Mouse (Mus musculus): Measurements from ENCODE around the gene Olfr608. TPM values are rescaled to one million over a fixed set of nuclear protein-coding genes. Genes with fewer than 3 reads are reported as not detected.
"Not testable (repeated sequence)": the region's sequence is repeated elsewhere in the genome, so short reads cannot be mapped to it uniquely, and the experiment has no call there.

Gene Olfr608
- 0.16 and 0.19 TPM in 2 replicates for polyA plus RNA-seq (2015; fragmentation: Nextera tagmentation; extraction: Ambion mirVana)

DNA sequence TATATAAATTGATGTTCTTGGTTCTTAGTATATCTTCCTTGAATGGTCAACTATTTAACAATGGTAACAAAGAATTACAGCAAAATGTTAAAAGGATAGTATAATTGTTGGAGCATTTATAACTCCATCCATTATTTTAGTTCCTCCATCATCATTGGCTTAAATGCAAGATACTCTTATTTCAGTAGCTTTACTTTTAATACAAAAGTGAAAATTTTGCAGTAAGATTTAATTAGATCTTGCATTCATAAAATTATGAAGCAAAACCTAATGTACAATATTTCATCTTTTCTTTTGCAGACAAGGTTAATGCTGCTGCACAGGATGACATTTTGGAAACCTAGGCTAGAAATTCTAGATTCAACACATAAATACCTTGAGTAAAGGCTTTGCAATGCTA is at the start of gene Olfr608:
Gene Olfr608 (plus strand): TSS at position 301 of the 400 bp plus-strand sequence.
- no peak for ATAC-seq (ENCODE audit: extremely low read depth, insufficient number of reproducible peaks, low FRiP score, low TSS enrichment)
- Histone ChIP-seq H3K4me1 (no peaks in the 10 kb centered on the region), H3K4me2 (no peak within 1 kb of the TSS), H3K36me3 (no peaks in the 10 kb centered on the region), H3K4me3 (no peak within 1 kb of the TSS), H3K9ac (no peak within 1 kb of the TSS), H3K27ac (replicated peaks) (no peak within 1 kb of the TSS), H3K27me3 (replicated peaks) (no peaks in the 10 kb centered on the region), H3K9me3 (0 out of 2 replicates have a peak, but pooled peaks cover 3% of the 10 kb centered on the region)

DNA sequence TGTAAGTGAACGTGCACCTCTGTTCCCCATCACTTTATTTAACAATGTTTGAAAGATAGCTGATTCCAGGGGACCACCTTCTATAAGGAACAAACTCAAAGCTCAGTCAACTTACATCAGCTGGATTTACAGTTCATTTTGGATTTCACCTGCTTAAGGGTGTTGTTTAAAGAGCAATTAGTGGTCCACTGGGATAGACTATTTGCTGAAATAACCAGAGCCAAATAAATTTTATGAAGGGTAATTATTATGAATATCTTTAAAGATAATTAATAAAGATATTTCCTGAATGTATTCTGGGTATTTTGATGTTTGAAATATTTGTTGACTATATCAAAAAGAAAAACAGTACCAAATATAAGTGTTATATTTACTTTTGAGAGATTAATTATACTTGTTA is 24.3 kb upstream of the Olfr608 start, which contains the start of gene Olfr605:
Gene Olfr605 (minus strand): TSS at position 101 of the 400 bp plus-strand sequence.
- 75% methylated on average over 1 of the region's 1 CpGs for WGBS

DNA sequence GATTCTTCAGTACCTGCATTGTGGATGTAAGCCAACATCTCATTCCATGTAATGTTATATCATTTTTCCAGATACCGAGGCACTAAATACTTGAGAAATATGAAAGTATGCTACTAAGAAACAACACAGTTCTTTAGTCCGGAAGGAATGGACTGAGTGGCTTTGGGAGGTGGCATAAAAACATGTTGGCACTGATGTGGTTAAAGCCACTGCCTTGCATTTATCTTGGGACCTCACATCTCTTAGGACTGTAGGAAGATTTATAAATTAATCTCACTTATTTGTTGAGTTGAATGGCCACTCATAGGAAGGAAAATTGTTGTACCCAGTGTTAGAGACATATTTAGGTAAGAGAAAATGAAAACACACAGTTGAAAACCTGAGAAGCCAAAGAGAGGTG is 20.9 kb upstream of the Olfr608 start, which contains the start of gene Olfr606:
Gene Olfr606 (plus strand): TSS at position 301 of the 400 bp plus-strand sequence.
- Histone ChIP-seq H3K4me3 (no peak within 1 kb of the TSS), H3K27me3 (replicated peaks) (no peaks in the 10 kb centered on the region), H3K4me2 (no peak within 1 kb of the TSS), H3K9me3 (no peaks in the 10 kb centered on the region), H3K27ac (replicated peaks) (no peak within 1 kb of the TSS), H3K9ac (no peak within 1 kb of the TSS), H3K4me1 (no peaks in the 10 kb centered on the region), H3K36me3 (no peaks in the 10 kb centered on the region)
- ATAC-seq (ENCODE audit: extremely low read depth, insufficient number of reproducible peaks, low FRiP score, low TSS enrichment), result no peak
- 80% methylated on average over 2 of the region's 2 CpGs for WGBS

More for the DNA sequence above, 24.3 kb upstream of the Olfr608 start, which contains the start of gene Olfr605:
- no peak for ATAC-seq (ENCODE audit: extremely low read depth, insufficient number of reproducible peaks, low FRiP score, low TSS enrichment)
- no peak within 1 kb of the TSS for H3K9ac ChIP-seq
- no peak within 1 kb of the TSS for H3K4me2 ChIP-seq
- H3K27me3 ChIP-seq (replicated peaks), result no peaks in the 10 kb centered on the region
- H3K27ac ChIP-seq (replicated peaks), result no peak within 1 kb of the TSS
- no peaks in the 10 kb centered on the region for H3K36me3 ChIP-seq
- H3K9me3 ChIP-seq, result no peaks in the 10 kb centered on the region
- no peak within 1 kb of the TSS for H3K4me3 ChIP-seq
- H3K4me1 ChIP-seq, result no peaks in the 10 kb centered on the region

DNA sequence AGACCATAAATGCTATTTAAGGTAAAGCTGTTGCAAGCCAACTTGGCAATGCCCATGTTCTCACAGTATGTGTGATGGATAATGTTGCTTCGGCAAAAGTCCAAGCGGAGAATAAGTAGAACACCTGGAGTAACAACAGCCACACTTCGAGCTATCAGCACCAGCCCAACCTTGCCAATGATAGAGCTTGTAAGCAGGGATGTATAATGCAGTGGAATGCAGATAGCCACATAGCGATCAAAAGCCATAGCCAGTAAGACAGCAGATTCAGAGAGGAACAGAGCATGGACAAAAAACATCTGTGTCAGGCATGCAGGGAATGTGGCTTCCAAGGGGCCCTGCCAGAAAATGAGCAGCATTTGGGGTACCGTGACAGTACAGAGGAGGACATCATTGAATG is 9.1 kb upstream of the Olfr608 start:
- ATAC-seq (ENCODE audit: extremely low read depth, insufficient number of reproducible peaks, low FRiP score, low TSS enrichment), result no peak; the same call in 1 of the 2 replicates
- H3K9me3 ChIP-seq, result no peaks in the 10 kb centered on the region
- no peaks in the 10 kb centered on the region for H3K27me3 ChIP-seq (replicated peaks)
- H3K27ac ChIP-seq (replicated peaks), result peak overlapping the region; percentile 30; the same call in 1 of the 2 replicates
- no peaks in the 10 kb centered on the region for H3K36me3 ChIP-seq
- peaks cover 4% of the 10 kb centered on the region; the same call in 1 of the 2 replicates for H3K4me1 ChIP-seq
- H3K4me3 ChIP-seq, result no peak overlapping the region
- 44% methylated on average over 5 of the region's 5 CpGs for WGBS
- H3K4me2 ChIP-seq, result peak overlapping the region; percentile 22; the same call in 1 of the 2 replicates
- no peak overlapping the region for H3K9ac ChIP-seq

DNA sequence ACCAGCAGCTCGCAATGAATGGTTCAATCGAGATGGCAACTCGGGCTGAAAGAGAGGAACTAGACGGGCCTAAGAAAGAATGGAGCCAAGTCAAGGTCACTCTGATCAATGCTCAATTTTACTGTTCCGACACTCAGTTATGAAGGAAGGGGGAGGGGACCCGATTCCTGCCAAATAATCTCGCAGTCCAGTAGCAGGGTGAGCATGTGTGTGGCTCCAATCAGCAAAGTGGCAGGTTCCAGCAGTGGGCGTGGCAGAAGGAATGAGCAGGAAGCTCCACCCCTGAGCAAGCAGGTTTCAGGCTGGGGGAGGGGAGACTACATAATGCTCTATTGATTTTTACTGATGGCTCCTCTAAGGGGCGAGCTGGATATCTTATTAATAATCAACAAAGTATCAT is 7.4 kb downstream of the Olfr608 start:
- not testable (repeated sequence) for H3K36me3 ChIP-seq; H3K4me2 ChIP-seq; H3K9me3 ChIP-seq; H3K4me3 ChIP-seq; H3K9ac ChIP-seq; H3K4me1 ChIP-seq; H3K27me3 ChIP-seq (replicated peaks); ATAC-seq (ENCODE audit: extremely low read depth, insufficient number of reproducible peaks, low FRiP score, low TSS enrichment); H3K27ac ChIP-seq (replicated peaks)
- 80% methylated on average over 9 of the region's 9 CpGs for WGBS

DNA sequence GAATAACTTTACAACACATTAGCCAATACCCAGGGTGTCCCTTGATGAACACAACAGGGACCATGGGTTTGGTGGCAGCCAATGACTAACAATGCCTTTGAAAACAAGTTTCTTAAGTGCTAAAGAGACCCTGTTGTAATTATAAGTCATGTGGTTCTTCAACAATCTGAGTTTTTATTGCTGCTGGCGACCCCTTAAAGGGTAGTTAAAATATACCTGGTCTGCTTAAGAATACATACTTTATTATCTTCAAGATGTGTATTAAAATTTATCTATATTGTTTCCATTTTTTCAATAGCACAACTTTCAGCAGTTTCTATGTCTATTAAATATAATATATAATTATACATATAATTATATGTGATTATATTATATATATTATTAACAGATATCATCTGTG is 28.3 kb downstream of the Olfr608 start, which contains the start of gene Olfr609:
Gene Olfr609 (minus strand): TSS at position 101 of the 400 bp plus-strand sequence.
- Histone ChIP-seq H3K4me3 (no peak within 1 kb of the TSS), H3K4me2 (no peak within 1 kb of the TSS), H3K36me3 (no peaks in the 10 kb centered on the region), H3K9ac (no peak within 1 kb of the TSS), H3K27me3 (replicated peaks) (no peaks in the 10 kb centered on the region), H3K27ac (replicated peaks) (no peak within 1 kb of the TSS), H3K9me3 (no peaks in the 10 kb centered on the region), H3K4me1 (no peaks in the 10 kb centered on the region)
- ATAC-seq (ENCODE audit: extremely low read depth, insufficient number of reproducible peaks, low FRiP score, low TSS enrichment), result no peak
- 50% methylated on average over 1 of the region's 1 CpGs for WGBS

DNA sequence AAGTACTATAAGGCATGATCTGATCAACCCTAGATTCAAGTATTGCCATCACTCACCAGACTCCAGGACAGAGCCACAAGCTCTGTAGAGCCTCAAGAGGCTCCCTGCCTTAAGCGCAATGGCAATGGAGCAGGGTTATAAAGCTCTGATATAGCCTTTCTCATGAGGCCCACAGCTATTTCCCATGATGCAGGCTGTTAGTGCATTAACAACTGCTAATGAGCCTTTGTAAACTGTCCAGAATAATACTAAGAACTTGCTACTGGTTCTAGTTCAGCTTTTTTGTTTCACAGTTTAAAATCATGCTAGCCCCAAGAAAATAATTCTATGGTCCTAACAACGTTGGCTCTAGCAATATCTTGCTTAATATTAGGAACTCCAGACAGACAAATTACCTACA is 42.3 kb downstream of the Olfr608 start, which contains the start of gene Olfr610:
Gene Olfr610 (minus strand): TSS at position 101 of the 400 bp plus-strand sequence.
- Histone ChIP-seq H3K27ac (replicated peaks) (no peak within 1 kb of the TSS), H3K4me2 (no peak within 1 kb of the TSS), H3K4me3 (no peak within 1 kb of the TSS), H3K9ac (no peak within 1 kb of the TSS), H3K36me3 (no peaks in the 10 kb centered on the region), H3K4me1 (no peaks in the 10 kb centered on the region), H3K9me3 (no peaks in the 10 kb centered on the region), H3K27me3 (replicated peaks) (no peaks in the 10 kb centered on the region)
- 75% methylated on average over 2 of the region's 2 CpGs for WGBS
- no peak for ATAC-seq (ENCODE audit: extremely low read depth, insufficient number of reproducible peaks, low FRiP score, low TSS enrichment)

DNA sequence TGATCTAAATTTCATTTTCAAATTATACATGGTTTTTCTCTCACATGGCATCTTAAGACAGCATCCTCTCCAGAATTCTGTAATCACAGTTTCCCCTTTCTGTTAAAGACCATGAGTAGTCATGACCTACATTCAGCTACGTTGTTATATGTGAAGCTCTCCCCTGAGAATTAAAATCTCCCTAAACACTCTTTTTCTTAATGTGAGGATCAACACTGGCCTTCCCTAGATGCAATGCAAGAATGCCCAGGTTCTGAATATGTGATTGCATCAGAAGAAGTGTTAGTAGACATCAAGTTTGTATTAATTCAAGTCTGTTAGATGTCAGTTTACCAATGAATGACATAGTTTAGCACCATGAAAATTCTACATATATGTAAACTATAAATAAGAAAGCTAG is 51.1 kb downstream of the Olfr608 start, which contains the start of gene Olfr611:
Gene Olfr611 (minus strand): TSS at position 101 of the 400 bp plus-strand sequence.
- H3K27me3 ChIP-seq (replicated peaks); H3K9me3 ChIP-seq; H3K27ac ChIP-seq (replicated peaks); H3K9ac ChIP-seq; H3K4me2 ChIP-seq; H3K4me3 ChIP-seq; H3K36me3 ChIP-seq; H3K4me1 ChIP-seq; ATAC-seq (ENCODE audit: extremely low read depth, insufficient number of reproducible peaks, low FRiP score, low TSS enrichment): not testable (repeated sequence)
- 45% methylated on average over 1 of the region's 1 CpGs for WGBS

Other genes with a start within 250 kb of the Olfr608 start
- not detected in 2 replicates for gene Usp17ld, start 217.4 kb upstream of the Olfr608 start, polyA plus RNA-seq (2015; fragmentation: Nextera tagmentation; extraction: Ambion mirVana)
- not detected in 2 replicates for gene Olfr596, start 164.2 kb upstream of the Olfr608 start, polyA plus RNA-seq (2015; fragmentation: Nextera tagmentation; extraction: Ambion mirVana)
- gene Olfr597, start 153.6 kb upstream of the Olfr608 start, polyA plus RNA-seq (2015; fragmentation: Nextera tagmentation; extraction: Ambion mirVana), result not detected in 2 replicates
- gene Olfr598, start 146.3 kb upstream of the Olfr608 start, polyA plus RNA-seq (2015; fragmentation: Nextera tagmentation; extraction: Ambion mirVana), result not detected in 2 replicates
- not detected in 2 replicates for gene Olfr599, start 134.0 kb upstream of the Olfr608 start, polyA plus RNA-seq (2015; fragmentation: Nextera tagmentation; extraction: Ambion mirVana)
- gene Olfr600, start 120.2 kb upstream of the Olfr608 start, polyA plus RNA-seq (2015; fragmentation: Nextera tagmentation; extraction: Ambion mirVana), result not detected in 2 replicates
- not detected in 2 replicates for gene Olfr601, start 107.2 kb upstream of the Olfr608 start, polyA plus RNA-seq (2015; fragmentation: Nextera tagmentation; extraction: Ambion mirVana)
- gene Olfr603, start 83.7 kb upstream of the Olfr608 start, polyA plus RNA-seq (2015; fragmentation: Nextera tagmentation; extraction: Ambion mirVana), result not detected in 2 replicates
- not detected in 2 replicates for gene Usp17lc, start 54.8 kb upstream of the Olfr608 start, polyA plus RNA-seq (2015; fragmentation: Nextera tagmentation; extraction: Ambion mirVana)
- gene Olfr605, start 24.4 kb upstream of the Olfr608 start, polyA plus RNA-seq (2015; fragmentation: Nextera tagmentation; extraction: Ambion mirVana), result not detected in 2 replicates
- gene Olfr606, start 20.8 kb upstream of the Olfr608 start, polyA plus RNA-seq (2015; fragmentation: Nextera tagmentation; extraction: Ambion mirVana), result not detected in 2 replicates
- 0.17 and 0.21 TPM in 2 replicates for gene Olfr607, start 5.7 kb upstream of the Olfr608 start, polyA plus RNA-seq (2015; fragmentation: Nextera tagmentation; extraction: Ambion mirVana)
- gene Olfr609, start 28.2 kb downstream of the Olfr608 start, polyA plus RNA-seq (2015; fragmentation: Nextera tagmentation; extraction: Ambion mirVana), result not detected in 2 replicates
- not detected in 2 replicates for gene Olfr610, start 42.2 kb downstream of the Olfr608 start, polyA plus RNA-seq (2015; fragmentation: Nextera tagmentation; extraction: Ambion mirVana)
- not detected in 2 replicates for gene Olfr611, start 51.0 kb downstream of the Olfr608 start, polyA plus RNA-seq (2015; fragmentation: Nextera tagmentation; extraction: Ambion mirVana)
- not detected in 2 replicates for gene Olfr612, start 72.8 kb downstream of the Olfr608 start, polyA plus RNA-seq (2015; fragmentation: Nextera tagmentation; extraction: Ambion mirVana)
- gene Olfr613, start 78.2 kb downstream of the Olfr608 start, polyA plus RNA-seq (2015; fragmentation: Nextera tagmentation; extraction: Ambion mirVana), result not detected in 2 replicates
- not detected in 2 replicates for gene Olfr615, start 86.2 kb downstream of the Olfr608 start, polyA plus RNA-seq (2015; fragmentation: Nextera tagmentation; extraction: Ambion mirVana)
- gene Olfr616, start 99.3 kb downstream of the Olfr608 start, polyA plus RNA-seq (2015; fragmentation: Nextera tagmentation; extraction: Ambion mirVana), result not detected in 2 replicates
- gene Olfr617, start 103.2 kb downstream of the Olfr608 start, polyA plus RNA-seq (2015; fragmentation: Nextera tagmentation; extraction: Ambion mirVana), result not detected in 2 replicates
- gene Olfr618, start 120.2 kb downstream of the Olfr608 start, polyA plus RNA-seq (2015; fragmentation: Nextera tagmentation; extraction: Ambion mirVana), result not detected in 2 replicates
- not detected in 2 replicates for gene Olfr619, start 130.7 kb downstream of the Olfr608 start, polyA plus RNA-seq (2015; fragmentation: Nextera tagmentation; extraction: Ambion mirVana)
- gene Olfr620, start 142.7 kb downstream of the Olfr608 start, polyA plus RNA-seq (2015; fragmentation: Nextera tagmentation; extraction: Ambion mirVana), result not detected in 2 replicates
- not detected in 2 replicates for gene Olfr622, start 172.8 kb downstream of the Olfr608 start, polyA plus RNA-seq (2015; fragmentation: Nextera tagmentation; extraction: Ambion mirVana)
- gene Olfr623, start 193.8 kb downstream of the Olfr608 start, polyA plus RNA-seq (2015; fragmentation: Nextera tagmentation; extraction: Ambion mirVana), result not detected in 2 replicates
- 0.03 TPM in 1 of 2 replicates, not detected in the other for gene Olfr624, start 201.3 kb downstream of the Olfr608 start, polyA plus RNA-seq (2015; fragmentation: Nextera tagmentation; extraction: Ambion mirVana)
- not detected in 2 replicates for gene Olfr625-ps1, start 212.8 kb downstream of the Olfr608 start, polyA plus RNA-seq (2015; fragmentation: Nextera tagmentation; extraction: Ambion mirVana)
- not detected in 2 replicates for gene Olfr243, start 244.8 kb downstream of the Olfr608 start, polyA plus RNA-seq (2015; fragmentation: Nextera tagmentation; extraction: Ambion mirVana)

All from heart, embryonic 13.5 days (tissue).